Mouse (Mus musculus) myocyte (in vitro differentiated cells): ENCODE measurements around the gene Plekhg2. TPM values are rescaled to one million over a fixed set of nuclear protein-coding genes. Genes with fewer than 3 reads are reported as not detected.

Source experiments
- H3K27me3 ChIP-seq: one replicate; pipeline ENCODE4 v1.6.1; 2011; ENCODE audit not compliant: control insufficient read depth, insufficient read depth, insufficient read length
- H3K36me3 ChIP-seq: one replicate; pipeline ENCODE4 v1.6.1; 2011; ENCODE audit not compliant: control insufficient read depth, insufficient read depth
- H3K4me2 ChIP-seq: one replicate; pipeline ENCODE4 v1.6.1; 2011; ENCODE audit warnings: low read depth, control low read depth
- H3K4me3 ChIP-seq: one replicate; pipeline ENCODE4 v1.5.1; 2011; ENCODE audit warnings: mild to moderate bottlenecking, control low read depth, moderate library complexity
- H3K79me2 ChIP-seq: one replicate; pipeline ENCODE4 v1.6.1; 2011; ENCODE audit not compliant: control insufficient read depth, insufficient read depth
- H3ac ChIP-seq: one replicate; pipeline ENCODE4 v1.6.1; 2011; ENCODE audit not compliant: control insufficient read depth, insufficient read length
- CEBPB ChIP-seq: IDR thresholded peaks from 2 replicates; pipeline ENCODE4 v1.6.1; 2011; ENCODE audit warnings: mild to moderate bottlenecking, moderate library complexity; ENCODE audit not compliant: poor library complexity, insufficient read depth, severe bottlenecking
- E2F4 ChIP-seq: IDR thresholded peaks from one replicate; pipeline ENCODE4 v1.6.1; 2011; ENCODE audit warnings: mild to moderate bottlenecking, control low read depth, moderate library complexity; ENCODE audit not compliant: insufficient read depth
- MAX ChIP-seq: IDR thresholded peaks from one replicate; pipeline ENCODE4 v1.6.1; 2011; ENCODE audit warnings: low read depth, mild to moderate bottlenecking, control low read depth
- MYOD1 ChIP-seq, 3 experiments: IDR thresholded peaks; one replicate each; pipeline ENCODE4 v1.6.1; 2011; ENCODE audit warnings: control low read depth in 2 of 3, low read depth in 2 of 3, mild to moderate bottlenecking in 2 of 3, moderate library complexity in 1 of 3; ENCODE audit not compliant: insufficient read length in 2 of 3, control insufficient read depth in 1 of 3
- MYOG ChIP-seq, 3 experiments: IDR thresholded peaks; one replicate each; pipeline ENCODE4 v1.6.1; 2011; ENCODE audit warnings: control low read depth in 2 of 3, low read depth in 2 of 3, mild to moderate bottlenecking in 2 of 3; ENCODE audit not compliant: insufficient read length in 2 of 3, control insufficient read depth in 1 of 3, insufficient read depth in 1 of 3
- POLR2A ChIP-seq: IDR thresholded peaks from one replicate; pipeline ENCODE4 v1.6.1; 2011; ENCODE audit warnings: low read depth, mild to moderate bottlenecking, control low read depth, moderate library complexity; ENCODE audit not compliant: insufficient read length
- POLR2AphosphoS2 ChIP-seq: IDR thresholded peaks from one replicate; pipeline ENCODE4 v1.6.1; 2011; ENCODE audit warnings: low read depth, control low read depth; ENCODE audit not compliant: insufficient read length
- REST ChIP-seq: IDR thresholded peaks from one replicate; pipeline ENCODE4 v1.6.1; 2011; ENCODE audit warnings: mild to moderate bottlenecking, control low read depth, moderate library complexity; ENCODE audit not compliant: insufficient read depth, insufficient read length
- SRF ChIP-seq: IDR thresholded peaks from one replicate; pipeline ENCODE4 v1.6.1; 2011; ENCODE audit warnings: low read depth; ENCODE audit not compliant: control insufficient read depth, insufficient read length
- TCF12 ChIP-seq: IDR thresholded peaks from one replicate; pipeline ENCODE4 v1.6.1; 2011; ENCODE audit warnings: mild to moderate bottlenecking, control low read depth; ENCODE audit not compliant: poor library complexity, insufficient read depth, severe bottlenecking
- TCF3 ChIP-seq: IDR thresholded peaks from one replicate; pipeline ENCODE4 v1.6.1; 2011; ENCODE audit warnings: low read depth, control low read depth; ENCODE audit not compliant: insufficient read length
- USF1 ChIP-seq: IDR thresholded peaks from one replicate; pipeline ENCODE4 v1.6.1; 2011; ENCODE audit warnings: low read depth, mild to moderate bottlenecking, control low read depth, moderate library complexity
- polyA plus RNA-seq: library from polyadenylated mRNA; unstranded; fragments of >200 nt; fragmentation: generic; extraction: Trizol; gene quantifications from one replicate; pipeline ENCODE4 v1.2.1, GENCODE M21; 2012; ENCODE audit warnings: missing spikeins

Plekhg2 gene
- polyA plus RNA-seq, 1 experiment = 15.8 TPM

- no peak for TF ChIP-seq POLR2AphosphoS2
- no peak for TF ChIP-seq MYOD1 (IDR thresholded peaks at IDR 0.05; ENCODE audit: control insufficient read depth in 1 of 3, insufficient read length in 2 of 3, low read depth in 2 of 3)
- TF ChIP-seq REST = no peak
- TF ChIP-seq USF1 = no peak
- TF ChIP-seq SRF = no peak
- Histone ChIP-seq H3K4me3 (no peak overlapping the region), H3K36me3 (peaks cover 17% of the 10 kb centered on the region), H3ac (no peak overlapping the region), H3K27me3 (no peaks in the 10 kb centered on the region), H3K79me2 (no peaks in the 10 kb centered on the region), H3K4me2 (peak overlapping the region; percentile 2)
These were observed 14.4 kb downstream of the Plekhg2 start for GRCm38 (mm10) chr7:28357984-28358383.

- H3K27me3 ChIP-seq = no peaks in the 10 kb centered on the region
- no peak overlapping the region for H3ac ChIP-seq
- no peak overlapping the region for H3K4me2 ChIP-seq
- H3K36me3 ChIP-seq = peaks cover 27% of the 10 kb centered on the region
- peaks cover 5% of the 10 kb centered on the region for H3K79me2 ChIP-seq
- no peak for TF ChIP-seq USF1
- TF ChIP-seq MYOD1 (IDR thresholded peaks at IDR 0.05; ENCODE audit: control insufficient read depth in 1 of 3, insufficient read length in 2 of 3, low read depth in 2 of 3) = peak in 1 of 3 experiments; percentile 6
- TF ChIP-seq MYOG (IDR thresholded peaks at IDR 0.05; ENCODE audit: control insufficient read depth in 1 of 3, insufficient read depth in 1 of 3, insufficient read length in 2 of 3, low read depth in 2 of 3) = peak in 1 of 3 experiments; percentile 60
- peak; percentile 10 for TF ChIP-seq POLR2A
- TF ChIP-seq REST = no peak
- TF ChIP-seq CEBPB = no peak
- H3K4me3 ChIP-seq = no peak overlapping the region
These were observed 15.4 kb downstream of the Plekhg2 start for GRCm38 (mm10) chr7:28356981-28357380.

- Histone ChIP-seq H3K4me3 (no peak overlapping the region), H3K27me3 (no peaks in the 10 kb centered on the region), H3K4me2 (no peak overlapping the region), H3ac (no peak overlapping the region), H3K79me2 (peaks cover 18% of the 10 kb centered on the region), H3K36me3 (peaks cover 28% of the 10 kb centered on the region)
- no peak for TF ChIP-seq TCF3
- no peak for TF ChIP-seq TCF12
- no peak for TF ChIP-seq SRF
- TF ChIP-seq POLR2AphosphoS2 = no peak
- TF ChIP-seq USF1 = no peak
- TF ChIP-seq MYOD1 (IDR thresholded peaks at IDR 0.05; ENCODE audit: control insufficient read depth in 1 of 3, insufficient read length in 2 of 3, low read depth in 2 of 3) = no peak
- no peak for TF ChIP-seq CEBPB
- TF ChIP-seq POLR2A = no peak
- no peak for TF ChIP-seq MYOG (IDR thresholded peaks at IDR 0.05; ENCODE audit: control insufficient read depth in 1 of 3, insufficient read depth in 1 of 3, insufficient read length in 2 of 3, low read depth in 2 of 3)
- TF ChIP-seq REST = no peak
- TF ChIP-seq MAX = no peak
- no peak for TF ChIP-seq E2F4
These were observed 17.2 kb downstream of the Plekhg2 start for GRCm38 (mm10) chr7:28355221-28355620.

GRCm38 (mm10) chr7:28354596-28354995 lies 17.8 kb downstream of the Plekhg2 start:
- no peak overlapping the region for H3K4me3 ChIP-seq
- peaks cover 18% of the 10 kb centered on the region for H3K79me2 ChIP-seq
- no peaks in the 10 kb centered on the region for H3K27me3 ChIP-seq
- H3K36me3 ChIP-seq = peaks cover 28% of the 10 kb centered on the region
- no peak overlapping the region for H3K4me2 ChIP-seq
- no peak overlapping the region for H3ac ChIP-seq
- TF ChIP-seq MAX (no peak), USF1 (no peak), MYOD1 (IDR thresholded peaks at IDR 0.05; ENCODE audit: control insufficient read depth in 1 of 3, insufficient read length in 2 of 3, low read depth in 2 of 3) (no peak), TCF12 (no peak), MYOG (IDR thresholded peaks at IDR 0.05; ENCODE audit: control insufficient read depth in 1 of 3, insufficient read depth in 1 of 3, insufficient read length in 2 of 3, low read depth in 2 of 3) (no peak), E2F4 (no peak), TCF3 (no peak), REST (no peak), CEBPB (no peak), POLR2AphosphoS2 (no peak), SRF (no peak), POLR2A (no peak)

- peaks cover 18% of the 10 kb centered on the region for H3K79me2 ChIP-seq
- TF ChIP-seq E2F4 (no peak), MYOD1 (IDR thresholded peaks at IDR 0.05; ENCODE audit: control insufficient read depth in 1 of 3, insufficient read length in 2 of 3, low read depth in 2 of 3) (no peak), POLR2A (no peak), SRF (no peak), MYOG (IDR thresholded peaks at IDR 0.05; ENCODE audit: control insufficient read depth in 1 of 3, insufficient read depth in 1 of 3, insufficient read length in 2 of 3, low read depth in 2 of 3) (no peak), TCF12 (no peak), POLR2AphosphoS2 (peak; percentile 51)
- H3K4me2 ChIP-seq = no peak overlapping the region
- no peaks in the 10 kb centered on the region for H3K27me3 ChIP-seq
- no peak overlapping the region for H3K4me3 ChIP-seq
- H3ac ChIP-seq = no peak overlapping the region
- peaks cover 28% of the 10 kb centered on the region for H3K36me3 ChIP-seq
These were observed 18.3 kb downstream of the Plekhg2 start for GRCm38 (mm10) chr7:28354113-28354581.
